Mouse (Mus musculus) hematopoietic multipotent progenitor cell, adult 10-12 weeks (in vitro differentiated cells): ENCODE data around the gene Twistnb. TPM values are rescaled to one million over a fixed set of nuclear protein-coding genes. Genes with fewer than 3 reads are reported as not detected.

Source experiments
- polyA plus RNA-seq: library from polyadenylated mRNA; stranded (reverse); fragments of >175 nt; gene quantifications from 2 replicates; pipeline ENCODE4 v1.2.3, GENCODE M21; 2012; ENCODE audit warnings: low replicate concordance

The Twistnb gene
- 6.0 and 28.9 TPM in 2 replicates for polyA plus RNA-seq

DNA sequence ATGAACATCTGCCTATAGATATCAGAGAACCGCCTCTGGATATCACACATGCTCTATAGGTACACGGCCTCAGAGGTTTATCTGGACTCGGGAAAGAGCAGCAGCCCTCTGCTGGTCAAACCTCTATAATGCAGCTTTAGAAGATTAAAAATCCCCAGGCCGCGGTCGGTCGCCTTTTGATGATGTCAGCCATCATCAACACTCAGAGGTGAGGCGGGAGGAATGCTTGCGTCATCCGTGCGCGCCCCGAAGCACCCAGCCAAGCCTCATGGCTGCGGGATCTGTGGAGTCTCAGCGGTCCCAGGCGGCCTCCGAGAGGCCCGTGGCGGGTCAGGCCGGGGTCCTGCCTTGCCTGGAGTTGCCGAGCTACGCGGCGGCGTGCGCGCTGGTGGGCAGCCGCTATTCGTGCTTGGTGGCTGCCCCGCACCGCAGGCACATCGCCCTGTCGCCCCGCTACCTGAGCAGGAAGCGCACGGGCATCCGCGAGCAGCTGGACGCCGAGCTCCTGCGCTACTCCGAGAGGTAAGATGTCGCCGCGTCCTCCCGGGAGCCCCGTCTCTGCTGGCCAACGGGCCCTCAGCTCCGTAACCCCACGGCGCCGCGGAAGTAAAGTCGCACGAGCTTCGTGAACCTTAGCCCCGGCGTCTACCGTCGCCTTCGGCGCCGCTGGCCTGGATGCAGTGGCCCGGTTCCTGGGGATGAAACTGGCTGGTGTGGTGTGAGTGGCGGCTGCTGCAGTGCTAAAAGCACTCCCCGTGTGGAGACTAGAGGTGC lies at the start of gene Twistnb:
TSS of gene Twistnb (plus strand) at position 249 of the 774 bp plus-strand sequence.

DNA sequence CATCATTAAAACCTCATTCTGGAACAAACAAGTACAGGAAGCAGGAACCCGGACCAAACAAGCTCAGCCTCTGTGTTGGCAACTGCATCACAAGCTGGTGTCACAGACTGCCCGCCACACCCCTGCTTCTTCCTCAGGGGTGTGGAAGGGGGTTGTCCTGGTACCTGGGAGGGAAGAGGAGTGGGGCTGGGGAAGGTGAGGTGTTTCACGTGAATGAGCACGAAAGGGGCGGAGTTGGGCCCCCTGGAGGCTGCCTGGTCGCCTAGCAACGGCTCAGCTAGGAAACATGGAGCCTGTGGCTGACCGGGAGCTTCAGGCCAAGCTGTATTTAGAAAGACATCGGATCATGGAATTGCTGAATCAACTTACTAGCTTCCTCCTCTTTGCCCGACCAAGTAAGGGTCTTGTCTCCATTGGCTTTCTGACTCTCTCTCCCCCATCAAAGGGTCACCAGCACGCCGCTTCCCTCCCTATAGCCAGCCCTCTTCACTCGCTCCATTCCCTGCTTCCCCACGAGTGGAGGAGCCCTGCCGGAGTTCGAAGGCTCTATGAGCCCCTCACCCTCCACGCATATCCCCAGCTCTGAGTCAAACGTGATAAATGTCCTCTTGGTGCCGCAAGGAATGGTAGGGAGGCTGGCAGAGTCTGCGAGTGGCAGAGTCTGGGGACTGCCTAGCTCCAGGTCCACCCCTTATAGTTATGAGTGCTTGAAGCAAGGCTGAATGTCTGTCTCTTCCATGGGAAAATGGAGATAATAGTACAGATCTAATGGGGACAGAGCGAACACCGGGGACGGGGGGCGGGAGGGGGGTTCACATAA lies 34.4 kb upstream of the Twistnb start, which contains the start of gene Efcab10:
TSS of gene Efcab10 (plus strand) at position 51 of the 820 bp plus-strand sequence.

Other genes with a start within 250 kb of the Twistnb start
- gene Efcab10, start 34.8 kb upstream of the Twistnb start, polyA plus RNA-seq: not detected in 2 replicates